Mouse (Mus musculus): Measurements from ENCODE around the gene Bnip1. TPM values are rescaled to one million over a fixed set of nuclear protein-coding genes. Genes with fewer than 3 reads are reported as not detected.

The Bnip1 gene
- total RNA-seq, 4 experiments from 2014 or later = 21.9 to 33.2 (median 30.4) TPM

DNA sequence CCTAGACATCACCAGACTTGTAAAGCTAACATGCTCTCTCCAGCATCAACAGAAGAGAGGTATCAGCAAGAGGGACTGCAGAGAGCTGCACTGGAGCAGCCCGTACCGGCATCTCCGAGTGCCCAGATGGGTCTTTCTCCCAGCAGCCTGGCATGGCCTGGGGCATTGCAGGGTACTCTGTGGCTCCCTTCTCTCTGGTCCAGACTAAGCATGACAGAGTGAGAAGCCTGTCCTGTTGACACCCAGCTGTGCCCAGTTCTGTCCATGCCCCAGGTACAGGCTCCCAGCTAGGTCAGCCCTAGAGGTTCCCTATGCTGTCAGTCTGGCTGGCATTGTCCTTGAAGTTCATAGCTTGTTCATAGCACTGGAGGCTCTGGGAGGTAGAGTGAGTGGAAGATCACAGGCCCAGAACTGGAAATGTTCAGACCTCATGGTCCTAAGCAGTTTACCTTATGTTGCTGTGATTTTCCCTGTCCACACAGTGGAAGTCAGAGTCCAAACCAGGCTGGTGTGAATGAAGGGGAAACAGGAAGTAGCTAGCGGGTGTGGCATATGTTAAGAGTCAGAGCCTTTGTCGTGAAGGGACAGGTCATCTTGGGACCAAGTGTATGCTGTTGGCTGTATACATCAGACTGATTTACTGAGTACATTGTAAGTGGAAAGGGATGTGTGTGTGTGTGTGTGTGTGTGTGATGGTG, 12.4 kb downstream of the Bnip1 start:
- no peak for DNase-seq (ENCODE audit: low spot score in 2 of 2)

DNA sequence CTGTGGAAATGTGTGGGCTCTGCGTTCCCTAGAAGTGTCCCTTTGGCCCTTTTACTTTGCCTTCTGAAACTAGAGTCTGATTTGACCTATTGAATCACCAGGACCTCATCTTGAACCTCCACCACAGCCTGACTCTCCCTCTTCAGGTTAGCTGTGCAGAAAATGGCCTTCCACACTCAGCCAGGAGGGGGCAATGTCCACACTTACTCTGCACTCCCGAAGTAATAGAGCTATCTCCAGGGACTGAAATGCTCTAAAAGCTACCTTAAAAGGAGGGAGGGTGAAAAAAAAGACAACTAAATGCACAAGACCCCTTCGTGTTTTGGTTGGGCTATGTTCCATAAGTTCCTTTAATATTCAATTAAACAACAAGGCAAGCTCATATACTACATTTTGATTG, 13.9 kb downstream of the Bnip1 start:
- peak; percentile 19 to 29 for DNase-seq (ENCODE audit: low spot score in 2 of 2)

DNA sequence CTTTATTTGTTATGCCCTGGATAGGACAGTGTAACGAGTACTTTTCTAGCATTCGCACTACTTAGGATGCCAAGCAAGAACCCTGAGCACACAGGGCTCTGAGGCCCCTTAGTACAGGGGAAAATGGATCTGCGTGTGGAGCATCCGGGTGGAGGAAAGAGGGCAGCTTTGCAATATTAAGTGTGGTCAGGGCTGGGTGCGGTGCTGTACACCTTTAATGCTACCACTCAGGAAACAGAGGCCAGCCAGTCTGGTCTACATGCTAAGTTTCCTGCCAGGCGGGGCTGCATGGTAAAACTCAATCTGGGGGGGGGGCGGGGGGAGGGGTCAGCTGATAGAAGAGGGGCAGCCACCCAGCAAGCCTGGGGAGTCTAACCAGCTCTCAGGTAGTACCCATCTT, 14.5 kb downstream of the Bnip1 start:
- DNase-seq (ENCODE audit: low spot score in 2 of 2) = no peak

DNA sequence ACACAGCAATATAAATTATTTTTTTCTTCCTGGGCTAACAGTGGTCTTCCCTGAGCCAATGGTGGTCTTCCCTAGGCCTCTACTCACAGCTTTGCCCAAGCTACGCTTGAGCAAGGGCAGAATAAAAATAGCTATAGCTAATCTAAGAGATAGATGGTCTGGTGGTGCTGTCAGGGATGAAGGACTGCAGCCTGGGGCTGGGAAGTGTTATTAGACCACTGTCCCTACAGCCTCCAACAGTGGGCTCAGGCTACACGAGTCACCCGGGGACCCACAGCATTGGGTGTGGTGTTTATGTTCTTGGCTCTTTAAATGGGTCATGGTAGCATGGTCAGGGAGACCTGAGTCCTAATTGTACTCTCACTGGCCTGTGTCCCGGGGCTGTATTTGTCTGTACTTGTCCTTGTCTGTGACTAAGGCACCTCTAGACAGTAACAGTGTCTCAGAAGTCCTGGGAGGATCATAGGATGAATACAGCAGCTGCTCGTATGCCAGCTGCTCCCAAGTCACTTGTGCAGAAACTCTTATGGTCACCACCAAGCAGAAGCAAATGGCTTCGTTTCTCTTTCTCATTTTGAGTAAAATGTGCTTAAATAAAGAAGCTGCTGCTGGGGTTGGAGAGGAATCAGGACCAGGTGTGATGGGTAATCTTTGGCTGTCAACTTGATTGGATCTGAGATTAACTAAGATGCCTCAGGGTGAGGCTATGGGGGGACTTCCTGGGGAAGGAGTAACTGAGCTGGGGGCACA, 16.7 kb downstream of the Bnip1 start:
- no peak for DNase-seq (ENCODE audit: low spot score in 2 of 2)

DNA sequence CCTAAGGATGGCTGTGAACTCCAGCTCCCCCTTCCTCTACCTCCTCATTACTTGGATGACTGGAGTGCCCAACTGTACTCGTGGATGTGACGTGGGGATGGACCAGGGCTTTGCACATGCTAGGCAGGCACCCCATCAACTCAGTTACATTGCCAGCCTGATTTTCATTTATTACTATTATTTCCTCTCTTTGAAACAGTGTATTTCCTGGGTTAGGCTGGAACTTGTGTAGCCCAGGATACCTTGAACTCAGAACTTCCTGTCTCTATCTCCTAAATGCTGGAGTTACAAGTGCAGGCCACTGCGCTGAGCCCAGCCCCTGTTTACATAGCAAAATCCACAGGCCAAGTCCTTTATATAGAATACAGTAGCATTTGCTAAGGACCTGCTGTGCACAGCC, 22.0 kb downstream of the Bnip1 start:
- no peak for DNase-seq (ENCODE audit: low spot score in 2 of 2)

DNA sequence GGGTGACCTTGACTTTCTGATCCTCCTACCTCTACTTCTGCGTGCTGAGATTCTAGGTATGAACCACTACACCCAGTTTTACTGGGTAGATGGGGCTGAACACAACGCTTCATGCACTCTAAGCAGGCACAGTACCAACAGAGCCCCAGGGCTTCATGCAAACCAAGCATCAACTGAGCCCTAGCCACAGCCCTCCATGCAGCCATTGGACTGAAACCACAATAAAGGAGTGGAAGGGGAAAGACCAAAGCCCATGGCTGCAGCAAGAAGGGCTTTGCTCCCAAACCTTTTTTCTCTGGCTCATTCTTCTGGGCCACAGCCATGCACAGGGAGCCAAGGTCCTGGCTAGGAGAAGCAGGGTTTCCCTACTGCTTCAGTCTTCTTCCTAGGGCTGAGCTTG, 31.7 kb downstream of the Bnip1 start:
- DNase-seq (ENCODE audit: low spot score in 2 of 2) = no peak

DNA sequence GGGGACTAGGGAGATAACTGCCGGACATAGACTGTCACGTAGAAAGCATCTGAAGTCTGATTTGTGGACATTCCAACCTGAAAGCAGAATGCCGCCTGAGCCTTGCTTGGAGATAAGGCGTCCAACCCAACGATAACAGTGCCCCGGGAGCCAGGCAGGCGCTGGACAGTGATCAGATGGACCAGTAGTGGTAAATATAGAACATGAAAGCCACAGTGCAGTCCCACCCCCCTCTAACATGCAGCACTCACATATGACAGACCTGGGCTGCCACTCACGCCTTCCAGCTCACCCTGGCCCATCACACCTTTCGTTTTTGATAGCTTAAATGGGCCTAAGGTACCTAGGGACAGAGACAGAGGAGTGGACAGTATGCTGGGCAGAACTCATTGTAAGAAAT, 32.6 kb downstream of the Bnip1 start:
- DNase-seq (ENCODE audit: low spot score in 2 of 2) = no peak

DNA sequence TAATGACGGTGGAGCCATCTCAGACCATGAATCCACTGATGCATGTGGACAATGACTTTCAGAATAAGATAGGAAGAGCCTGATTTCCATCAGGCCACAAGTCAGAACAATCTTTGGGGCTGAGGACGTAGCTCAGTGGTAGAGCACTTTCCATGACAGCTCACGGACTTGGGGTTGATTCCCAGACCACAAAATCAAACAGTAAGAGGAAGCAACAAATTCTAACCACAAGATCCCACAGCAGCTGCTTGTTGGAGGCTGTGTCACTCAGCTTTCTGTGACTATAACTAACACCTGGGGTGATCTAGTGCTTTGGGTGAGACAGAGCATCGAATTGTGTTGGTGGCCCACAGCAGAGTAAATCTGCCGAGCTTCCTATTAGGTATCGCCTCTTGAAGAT, 35.9 kb downstream of the Bnip1 start:
- DNase-seq (ENCODE audit: low spot score in 2 of 2) = no peak

DNA sequence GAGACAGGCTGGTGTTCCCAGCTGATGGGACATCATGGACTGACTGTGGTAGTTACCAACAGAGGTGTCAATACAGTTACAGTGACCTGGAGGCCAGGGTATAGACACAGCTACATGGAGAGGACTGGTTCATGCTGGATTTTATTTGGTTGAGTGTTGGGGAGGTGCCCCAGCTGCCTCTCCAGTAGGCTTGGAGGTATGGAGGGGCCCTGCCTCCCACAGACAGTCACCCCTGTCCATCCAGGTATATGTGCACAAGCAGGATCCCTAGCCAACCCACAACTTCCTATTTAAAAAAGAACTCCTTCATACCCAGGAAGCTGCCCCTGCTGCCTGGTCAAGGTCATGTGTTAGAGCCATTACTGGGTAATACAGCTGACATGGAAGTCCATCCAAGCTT, 36.9 kb downstream of the Bnip1 start:
- DNase-seq (ENCODE audit: low spot score in 2 of 2) = no peak

DNA sequence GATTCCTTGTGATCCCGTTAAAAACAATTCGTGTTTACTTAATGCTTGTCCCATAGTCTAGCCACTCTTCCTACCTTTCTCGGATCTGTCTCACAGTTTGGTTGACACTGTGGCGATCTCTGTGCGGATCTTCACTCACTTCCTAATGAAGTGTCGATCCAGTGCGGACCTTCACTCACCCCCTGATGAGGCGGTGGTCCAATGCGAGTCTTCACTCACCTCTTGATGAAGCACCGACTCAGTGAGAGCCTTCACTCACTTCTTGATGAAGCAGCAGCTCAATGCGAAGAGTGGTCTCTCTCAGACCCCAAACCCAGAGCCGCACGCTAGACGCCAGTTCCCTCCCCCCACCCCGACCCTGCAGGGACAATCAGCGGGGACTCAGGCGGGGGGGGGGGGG, 45.3 kb downstream of the Bnip1 start:
- no peak for DNase-seq (ENCODE audit: low spot score in 2 of 2)

DNA sequence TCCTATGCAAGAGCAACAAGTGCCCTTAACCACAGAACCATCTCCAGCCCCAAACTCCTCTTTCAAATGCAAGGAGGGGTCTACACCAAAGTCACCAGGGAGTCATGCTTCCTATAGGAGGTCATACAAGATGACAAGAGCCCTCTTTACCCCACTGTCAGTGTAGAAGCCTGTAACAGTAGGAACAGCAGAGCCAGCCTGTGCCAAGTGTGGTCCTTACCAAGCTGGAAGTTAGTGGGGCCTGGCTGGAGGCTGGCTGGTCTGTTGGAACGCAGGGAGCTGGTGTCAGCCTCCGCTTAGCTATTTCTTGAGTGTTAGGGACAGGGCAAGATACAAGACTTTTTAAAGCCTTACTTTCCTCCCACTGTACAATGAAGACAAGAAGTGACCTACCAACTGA, 52.9 kb downstream of the Bnip1 start:
- no peak for DNase-seq (ENCODE audit: low spot score in 2 of 2)

DNA sequence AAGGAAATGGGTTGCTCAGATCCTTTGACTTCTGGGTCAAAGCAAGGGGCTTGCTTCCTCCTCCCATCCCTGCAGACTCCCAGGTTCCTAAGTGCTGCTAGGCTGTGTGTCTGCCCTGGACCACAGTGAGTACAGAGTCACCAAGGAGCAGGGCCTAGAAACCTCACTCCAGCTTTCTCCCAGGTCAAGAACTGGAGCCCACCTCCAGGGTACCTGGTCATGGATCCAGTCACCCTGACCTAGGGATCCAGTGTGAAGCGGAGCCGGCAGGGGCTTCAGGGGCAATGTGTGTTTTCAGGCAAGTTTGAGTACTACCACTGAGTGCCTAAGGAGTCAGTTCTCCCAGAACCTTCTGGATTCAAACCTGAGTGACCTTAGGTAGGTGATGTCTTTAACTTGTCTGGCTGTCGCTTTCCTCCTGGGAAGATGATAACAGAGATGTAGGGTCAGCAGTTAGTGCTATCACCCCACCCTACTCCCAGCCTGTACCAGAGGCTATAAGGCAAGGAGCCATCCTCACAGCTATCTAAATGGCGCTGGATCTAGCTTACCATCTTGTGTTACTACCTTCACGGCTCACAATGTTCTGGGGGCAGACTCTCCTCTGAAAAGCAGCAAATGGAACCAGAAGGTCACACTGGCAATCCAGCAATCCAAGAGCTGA, 53.6 kb downstream of the Bnip1 start:
- DNase-seq (ENCODE audit: low spot score in 2 of 2) = no peak

DNA sequence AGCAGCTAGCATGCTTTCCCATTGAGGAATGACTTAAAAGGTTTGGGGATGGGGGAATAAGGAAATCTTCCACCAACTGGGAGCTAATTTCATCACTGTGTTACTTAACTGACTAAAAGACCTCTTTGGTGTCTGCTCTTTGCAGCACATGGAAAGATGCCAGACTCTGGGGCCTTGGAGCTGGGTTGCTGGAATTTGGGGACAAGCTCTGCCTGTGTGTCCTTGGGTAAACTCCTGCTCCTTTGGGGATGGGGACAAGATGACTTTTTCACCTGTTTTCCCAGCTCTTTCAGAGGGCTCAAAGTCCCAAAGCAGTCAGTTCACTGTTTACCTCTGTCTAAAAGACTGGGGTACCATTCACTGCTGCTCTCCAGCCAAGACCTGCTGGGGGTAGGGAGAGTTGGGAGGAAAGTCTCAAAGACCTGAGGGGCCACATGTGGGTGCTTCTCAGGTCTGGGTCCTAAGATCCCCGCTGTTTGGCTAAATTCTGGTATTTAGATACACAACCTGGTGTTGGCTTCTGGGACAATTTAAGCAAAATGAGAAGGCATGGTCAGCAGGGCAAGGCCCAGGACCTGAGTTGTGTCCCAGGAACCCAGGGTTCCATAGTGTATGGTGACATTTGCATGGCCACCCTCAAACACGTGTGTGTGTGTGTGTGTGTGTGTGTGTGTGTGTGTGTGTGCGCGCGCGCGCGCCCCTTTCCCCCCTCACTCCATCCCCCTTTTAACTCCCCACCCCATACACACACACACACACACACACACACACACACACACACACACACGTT, 54.3 kb downstream of the Bnip1 start:
- no peak for DNase-seq (ENCODE audit: low spot score in 2 of 2)

DNA sequence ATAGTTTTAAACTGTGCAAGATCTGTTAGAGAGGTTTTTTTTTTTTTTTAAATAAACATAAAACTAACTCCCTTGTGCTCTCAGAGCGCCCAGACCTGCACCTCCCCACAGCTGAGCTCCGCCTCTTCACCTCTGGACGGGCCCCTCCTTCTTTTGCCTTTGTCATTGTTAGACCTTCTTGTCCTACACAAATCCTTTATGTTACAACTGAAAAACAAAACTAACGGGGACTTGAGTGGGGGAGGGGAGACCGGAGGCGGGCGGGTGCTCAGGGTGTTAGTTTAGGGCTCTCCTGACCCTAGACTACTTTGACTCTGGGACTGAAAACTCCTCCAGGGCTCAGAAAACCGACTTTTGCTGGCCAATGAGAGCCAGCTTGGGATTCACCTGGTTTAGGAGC, 55.1 kb downstream of the Bnip1 start:
- DNase-seq (ENCODE audit: low spot score in 2 of 2) = no peak

DNA sequence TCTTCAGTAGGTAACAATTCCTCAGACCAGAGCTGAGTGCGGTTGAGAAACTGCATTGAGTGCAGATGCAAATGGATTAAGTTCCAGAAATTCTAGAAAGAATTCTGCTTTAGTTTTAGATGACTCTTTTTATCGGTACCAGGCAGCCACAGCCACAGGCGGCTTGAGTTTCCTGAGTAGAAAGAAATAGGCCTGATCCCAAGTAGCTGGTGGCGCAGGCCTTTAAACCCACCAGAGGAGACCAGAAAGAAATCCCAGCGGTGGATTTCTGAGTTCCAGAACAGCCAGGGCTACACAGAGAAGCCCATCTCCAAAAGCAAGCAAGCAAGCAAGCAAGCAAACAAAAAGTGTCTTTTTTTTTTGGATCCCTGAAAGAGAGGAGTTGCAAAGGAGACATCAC, 55.5 kb downstream of the Bnip1 start:
- no peak for DNase-seq (ENCODE audit: low spot score in 2 of 2)

DNA sequence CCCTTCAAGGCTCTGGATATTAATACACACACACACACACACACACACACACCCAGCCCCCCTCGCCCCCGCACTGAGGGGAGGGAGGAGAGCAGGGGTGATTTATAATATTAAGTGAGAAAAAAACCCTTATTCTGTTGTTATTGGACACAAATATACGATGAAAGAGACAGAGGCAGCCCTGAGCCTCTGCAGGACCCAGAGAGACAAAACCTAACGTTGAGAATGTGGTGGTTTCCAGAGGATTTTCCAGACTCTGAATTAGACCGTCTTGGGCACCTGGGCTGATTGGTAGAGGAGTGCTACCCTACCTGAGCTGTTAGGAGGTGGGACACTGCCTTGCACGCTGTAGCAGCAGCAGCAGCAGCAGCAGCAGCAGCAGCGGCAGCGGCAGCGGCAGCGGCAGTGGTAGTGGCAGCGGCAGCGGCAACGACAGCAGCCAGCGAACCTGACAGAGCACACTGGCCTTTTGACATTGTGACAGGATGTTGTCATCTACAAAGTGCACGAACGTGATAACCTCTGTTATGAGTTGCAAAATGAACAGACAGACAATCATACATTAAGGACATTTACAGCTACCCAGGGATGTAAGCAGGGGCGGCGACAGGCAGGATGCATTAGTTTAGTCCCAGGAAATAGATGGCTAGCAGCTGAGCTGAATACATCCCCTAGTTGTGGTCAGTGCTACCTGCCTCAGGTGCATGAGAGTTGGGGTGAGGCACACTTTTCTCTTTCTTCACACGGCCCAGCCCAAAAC, 56.1 kb downstream of the Bnip1 start:
- DNase-seq (ENCODE audit: low spot score in 2 of 2) = no peak

DNA sequence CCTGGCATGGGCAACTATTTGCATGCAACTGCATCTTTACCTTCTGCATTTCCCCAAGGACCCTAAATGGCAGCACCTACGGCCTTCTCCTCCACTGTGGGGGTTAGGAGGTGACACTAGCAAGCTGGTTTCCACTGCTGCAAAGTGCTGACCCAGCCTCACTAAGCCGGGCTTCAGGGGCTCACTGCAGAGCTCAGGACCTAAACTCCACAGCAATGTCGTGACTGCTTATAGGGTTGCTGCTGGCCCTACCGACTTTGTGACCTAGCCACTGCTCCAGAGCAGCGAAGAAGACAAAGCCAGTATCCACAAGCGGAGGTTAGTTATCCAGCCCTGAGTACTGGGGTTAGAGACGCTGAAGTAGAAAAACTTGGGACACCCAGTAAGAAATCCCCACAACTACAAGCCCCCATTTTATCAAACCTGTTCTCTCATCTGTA, 56.7 kb downstream of the Bnip1 start:
- DNase-seq (ENCODE audit: low spot score in 2 of 2) = no peak

DNA sequence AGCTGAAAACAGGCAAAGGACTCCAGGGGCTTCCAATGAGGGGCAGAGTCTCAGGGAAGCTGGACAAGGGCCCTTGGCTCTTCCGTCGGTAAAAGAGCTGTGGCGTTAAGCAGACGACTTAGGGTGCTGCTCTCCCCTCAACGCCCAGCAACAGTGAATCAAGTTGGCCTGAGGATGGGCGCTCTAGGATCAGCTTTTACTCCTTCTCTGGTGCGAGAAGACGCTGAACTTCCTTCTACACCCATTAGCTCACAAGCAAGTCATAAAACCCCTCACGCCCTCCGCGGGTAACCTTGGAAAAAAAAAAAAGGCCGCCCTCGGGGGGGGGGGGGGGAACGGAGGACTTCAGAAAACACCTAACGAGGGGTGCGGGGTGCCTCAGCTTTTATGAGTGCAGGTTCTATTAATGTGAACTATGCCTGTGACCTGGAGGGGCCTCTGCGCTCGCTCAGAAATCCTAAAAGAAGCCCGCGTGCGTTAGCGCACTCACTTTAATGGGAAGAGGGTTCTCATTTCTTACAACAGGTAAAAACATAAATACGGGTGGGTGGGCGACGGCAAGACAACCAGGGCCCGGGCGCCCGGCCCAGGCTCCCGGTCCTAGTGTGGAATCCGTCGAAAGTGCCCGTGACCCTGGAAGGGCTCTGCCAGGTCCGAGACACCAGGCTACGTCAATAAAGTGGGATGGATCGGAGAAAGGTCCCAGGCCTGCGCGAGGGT, 57.5 kb downstream of the Bnip1 start:
- no peak for DNase-seq (ENCODE audit: low spot score in 2 of 2)

DNA sequence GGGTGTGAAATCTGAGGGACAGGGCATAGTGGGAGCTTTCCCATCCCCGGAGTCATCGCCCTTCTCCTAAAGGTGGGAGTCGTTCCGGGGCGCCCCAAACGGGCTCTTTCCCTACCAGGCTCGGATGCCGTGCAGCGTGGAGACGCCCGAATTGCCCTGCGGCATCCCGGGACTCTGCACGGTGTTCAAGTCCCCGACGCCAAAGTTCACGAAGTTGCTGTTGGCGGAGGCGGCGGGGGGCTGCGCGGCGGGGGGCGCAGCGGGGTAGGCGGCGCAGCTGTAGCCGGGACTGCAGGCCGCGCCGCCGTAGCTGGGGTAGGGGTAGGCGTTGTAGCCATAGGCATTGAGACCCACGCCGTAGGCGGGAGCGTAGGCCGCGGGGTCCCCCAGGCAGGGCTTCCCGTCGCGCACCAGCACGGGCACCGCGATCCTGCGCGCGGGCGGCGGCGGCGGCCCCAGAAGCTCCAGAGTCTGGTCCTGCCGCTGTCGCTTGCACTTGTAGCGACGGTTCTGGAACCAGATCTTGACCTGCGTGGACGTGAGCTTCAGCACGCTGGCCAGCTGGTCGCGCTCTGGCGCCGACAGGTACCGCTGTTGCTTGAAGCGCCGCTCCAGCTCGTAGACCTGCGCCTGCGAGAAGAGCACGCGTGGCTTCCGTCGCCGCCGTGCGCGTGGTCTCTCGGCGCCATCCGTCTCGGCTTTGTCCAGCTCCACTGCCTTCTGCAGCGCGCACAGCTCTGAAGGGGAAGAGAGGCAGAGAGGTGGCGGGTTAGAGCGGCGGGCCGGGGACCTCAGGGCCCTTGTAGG, 58.2 kb downstream of the Bnip1 start:
- no peak for DNase-seq (ENCODE audit: low spot score in 2 of 2)
